Mouse (Mus musculus) limb, embryonic 12.5 days (tissue): Measurements from ENCODE around the gene Gan. TPM values are rescaled to one million over a fixed set of nuclear protein-coding genes. Genes with fewer than 3 reads are reported as not detected.

Experiments used
- ATAC-seq: fragments of 200-750 bp; cut with Nextera tagmentation; 2 replicates; pipeline ENCODE4 v1.8.0; 2017; ENCODE audit warnings: low read depth, moderate TSS enrichment; ENCODE audit not compliant: insufficient number of reproducible peaks, insufficient read depth, low FRiP score, low TSS enrichment
- H3K27ac ChIP-seq: fragments of 300-500 bp; sonication (generic); 2 replicates; pipeline ENCODE4 v1.5.1; 2016; ENCODE audit warnings: mild to moderate bottlenecking, moderate library complexity
- H3K27me3 ChIP-seq: fragments of 300-500 bp; sonication (generic); 2 replicates; pipeline ENCODE4 v1.6.1; 2016; ENCODE audit warnings: mild to moderate bottlenecking, moderate library complexity
- H3K36me3 ChIP-seq: fragments of 300-500 bp; sonication (generic); 2 replicates; pipeline ENCODE4 v1.6.1; 2016; ENCODE audit warnings: mild to moderate bottlenecking, moderate library complexity
- H3K4me1 ChIP-seq: fragments of 300-500 bp; sonication (generic); replicated peaks from 2 replicates; pipeline ENCODE4 v1.6.1; 2016
- H3K4me2 ChIP-seq: fragments of 300-500 bp; sonication (generic); 2 replicates; pipeline ENCODE4 v1.6.1; 2016; ENCODE audit warnings: mild to moderate bottlenecking, moderate library complexity
- H3K4me3 ChIP-seq: fragments of 300-500 bp; sonication (generic); replicated peaks from 2 replicates; pipeline ENCODE4 v1.5.1; 2016; ENCODE audit warnings: mild to moderate bottlenecking
- H3K9ac ChIP-seq: fragments of 300-500 bp; sonication (generic); replicated peaks from 2 replicates; pipeline ENCODE4 v1.6.1; 2016; ENCODE audit warnings: mild to moderate bottlenecking, moderate library complexity
- H3K9me3 ChIP-seq: fragments of 300-500 bp; sonication (generic); 2 replicates; pipeline ENCODE4 v1.6.1; 2016; ENCODE audit warnings: mild to moderate bottlenecking, moderate library complexity
- WGBS: fragments of 180-500 bp; shearing (Covaris S2); methylation state at CpG from one replicate; pipeline ENCODE4 v1.1.7; 2016; 5-methylcytosine and 5-hydroxymethylcytosine counted together
- polyA plus RNA-seq: library from polyadenylated mRNA; unstranded; fragments of >200 nt; fragmentation: Nextera tagmentation; extraction: Ambion mirVana; gene quantifications from 2 replicates; pipeline ENCODE4 v1.2.1, GENCODE M21; 2016

Gan gene
- polyA plus RNA-seq, 1 experiment from 2014 or later, result 2.6 TPM

DNA sequence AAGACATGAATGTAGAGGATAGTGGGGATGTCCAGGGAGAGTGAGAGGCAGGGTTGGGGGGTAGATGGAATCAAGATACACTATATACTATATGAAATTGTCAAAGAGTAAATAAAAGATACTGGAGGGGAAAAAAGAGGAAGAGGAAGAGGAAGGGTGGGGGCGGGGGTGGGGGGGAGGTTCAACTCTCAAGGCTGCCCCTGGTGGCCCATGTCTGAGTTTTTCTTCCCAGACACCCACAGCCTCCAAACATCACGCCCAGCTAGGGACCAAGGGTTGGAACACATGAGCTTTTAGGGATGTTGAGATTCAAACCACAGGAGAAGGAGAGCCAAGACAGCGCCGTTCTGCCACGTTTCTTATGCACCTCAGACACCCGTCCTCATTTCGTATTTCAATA, 75.3 kb downstream of the Gan start:
- no peak for ATAC-seq
- H3K9ac ChIP-seq, result no peak overlapping the region
- H3K4me1 ChIP-seq, result no peaks in the 10 kb centered on the region
- H3K4me2 ChIP-seq, result no peak overlapping the region
- no peaks in the 10 kb centered on the region for H3K9me3 ChIP-seq
- no peaks in the 10 kb centered on the region for H3K27me3 ChIP-seq
- H3K4me3 ChIP-seq, result no peak overlapping the region
- WGBS, result 86% methylated on average over 7 of the region's 7 CpGs
- no peaks in the 10 kb centered on the region for H3K36me3 ChIP-seq
- H3K27ac ChIP-seq, result no peak overlapping the region

- no peaks in the 10 kb centered on the region for H3K4me1 ChIP-seq
- no peaks in the 10 kb centered on the region for H3K36me3 ChIP-seq
- no peak overlapping the region for H3K27ac ChIP-seq
- ATAC-seq, result no peak
- 93% methylated on average over 4 of the region's 4 CpGs for WGBS
- H3K4me2 ChIP-seq, result no peak overlapping the region
- H3K4me3 ChIP-seq, result no peak overlapping the region
- H3K9ac ChIP-seq, result no peak overlapping the region
- no peaks in the 10 kb centered on the region for H3K9me3 ChIP-seq
- no peaks in the 10 kb centered on the region for H3K27me3 ChIP-seq
Observed at GRCm38 (mm10) chr8:117236531-117236930, 78.6 kb downstream of the Gan start.

GRCm38 (mm10) chr8:117240326-117240725, 82.4 kb downstream of the Gan start:
- Histone ChIP-seq H3K27ac (no peak overlapping the region), H3K4me1 (0 out of 2 replicates have a peak, but pooled peaks cover 6% of the 10 kb centered on the region), H3K9ac (no peak overlapping the region), H3K9me3 (no peaks in the 10 kb centered on the region), H3K36me3 (no peaks in the 10 kb centered on the region), H3K4me3 (no peak overlapping the region), H3K27me3 (no peaks in the 10 kb centered on the region), H3K4me2 (no peak overlapping the region)
- 82% methylated on average over 5 of the region's 5 CpGs for WGBS
- ATAC-seq, result no peak

GRCm38 (mm10) chr8:117240841-117241494, 83.0 kb downstream of the Gan start:
- H3K27me3 ChIP-seq, result no peaks in the 10 kb centered on the region
- ATAC-seq, result no peak
- H3K4me2 ChIP-seq, result no peak overlapping the region
- H3K9me3 ChIP-seq, result no peaks in the 10 kb centered on the region
- 0 out of 2 replicates have a peak, but pooled peaks cover 6% of the 10 kb centered on the region for H3K4me1 ChIP-seq
- no peak overlapping the region for H3K9ac ChIP-seq
- H3K27ac ChIP-seq, result no peak overlapping the region
- no peaks in the 10 kb centered on the region for H3K36me3 ChIP-seq
- no peak overlapping the region for H3K4me3 ChIP-seq
- 83% methylated on average over 5 of the region's 5 CpGs for WGBS

DNA sequence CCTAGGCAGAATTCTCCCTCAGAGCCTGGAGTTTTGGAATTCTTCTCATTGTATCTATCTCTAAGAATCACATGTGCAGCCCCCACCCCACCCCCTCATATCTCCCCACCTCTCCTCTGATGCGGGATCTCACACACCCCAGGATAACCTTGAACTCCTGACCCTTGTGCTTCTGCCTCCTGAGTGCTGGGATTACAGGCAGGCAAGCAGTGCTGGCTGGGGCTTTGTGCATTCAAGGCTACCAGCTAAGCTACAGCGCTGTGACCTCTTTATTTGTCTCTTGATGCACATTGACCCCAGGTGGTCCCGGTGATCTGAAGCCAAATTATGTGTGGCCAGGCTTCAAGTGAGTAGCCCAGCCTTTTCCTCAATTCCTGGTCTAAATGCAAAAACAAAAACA, 83.9 kb downstream of the Gan start:
- H3K4me3 ChIP-seq, result no peak overlapping the region
- 0 out of 2 replicates have a peak, but pooled peaks cover 6% of the 10 kb centered on the region for H3K4me1 ChIP-seq
- WGBS, result 49% methylated on average over 3 of the region's 3 CpGs
- no peak for ATAC-seq
- H3K4me2 ChIP-seq, result no peak overlapping the region
- no peaks in the 10 kb centered on the region for H3K36me3 ChIP-seq
- no peaks in the 10 kb centered on the region for H3K9me3 ChIP-seq
- no peak overlapping the region for H3K27ac ChIP-seq
- H3K9ac ChIP-seq, result no peak overlapping the region
- H3K27me3 ChIP-seq, result no peaks in the 10 kb centered on the region

GRCm38 (mm10) chr8:117242286-117242685, 84.4 kb downstream of the Gan start:
- Histone ChIP-seq H3K27me3 (no peaks in the 10 kb centered on the region), H3K4me3 (no peak overlapping the region), H3K9me3 (no peaks in the 10 kb centered on the region), H3K9ac (no peak overlapping the region), H3K36me3 (no peaks in the 10 kb centered on the region), H3K27ac (no peak overlapping the region), H3K4me1 (0 out of 2 replicates have a peak, but pooled peaks cover 6% of the 10 kb centered on the region), H3K4me2 (no peak overlapping the region)
- 82% methylated on average over 6 of the region's 6 CpGs for WGBS
- no peak for ATAC-seq

DNA sequence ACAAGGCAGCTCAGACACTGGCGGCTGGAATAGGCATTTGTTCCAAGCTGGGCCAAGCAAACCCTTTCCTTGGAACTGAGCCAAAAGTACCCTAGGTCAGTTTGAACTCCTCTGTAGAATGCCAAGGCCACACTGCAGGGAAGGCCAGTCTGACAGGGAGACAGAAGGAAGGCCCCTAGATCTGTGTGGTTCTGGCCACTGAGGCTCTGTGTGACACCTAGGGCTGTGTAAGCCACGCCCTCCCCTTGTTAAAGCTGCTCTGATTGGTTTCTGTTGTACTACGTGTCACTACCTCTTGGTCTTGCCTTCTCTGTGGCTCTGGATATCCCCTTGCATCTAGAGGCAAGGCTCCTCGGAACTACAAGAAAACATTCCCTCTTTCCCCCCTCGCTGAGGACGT, 86.7 kb downstream of the Gan start:
- Histone ChIP-seq H3K36me3 (no peaks in the 10 kb centered on the region), H3K9ac (no peak overlapping the region), H3K4me1 (0 out of 2 replicates have a peak, but pooled peaks cover 6% of the 10 kb centered on the region), H3K27ac (no peak overlapping the region), H3K4me2 (no peak overlapping the region), H3K9me3 (no peaks in the 10 kb centered on the region), H3K4me3 (no peak overlapping the region), H3K27me3 (no peaks in the 10 kb centered on the region)
- no peak for ATAC-seq
- WGBS, result 36% methylated on average over 6 of the region's 6 CpGs

GRCm38 (mm10) chr8:117248341-117248740, 90.4 kb downstream of the Gan start:
- no peaks in the 10 kb centered on the region for H3K9me3 ChIP-seq
- ATAC-seq, result no peak
- H3K9ac ChIP-seq, result no peak overlapping the region
- H3K4me1 ChIP-seq, result 0 out of 2 replicates have a peak, but pooled peaks cover 6% of the 10 kb centered on the region
- H3K4me3 ChIP-seq, result no peak overlapping the region
- 84% methylated on average over 11 of the region's 11 CpGs for WGBS
- no peak overlapping the region for H3K27ac ChIP-seq
- H3K4me2 ChIP-seq, result no peak overlapping the region
- no peaks in the 10 kb centered on the region for H3K36me3 ChIP-seq
- H3K27me3 ChIP-seq, result no peaks in the 10 kb centered on the region

DNA sequence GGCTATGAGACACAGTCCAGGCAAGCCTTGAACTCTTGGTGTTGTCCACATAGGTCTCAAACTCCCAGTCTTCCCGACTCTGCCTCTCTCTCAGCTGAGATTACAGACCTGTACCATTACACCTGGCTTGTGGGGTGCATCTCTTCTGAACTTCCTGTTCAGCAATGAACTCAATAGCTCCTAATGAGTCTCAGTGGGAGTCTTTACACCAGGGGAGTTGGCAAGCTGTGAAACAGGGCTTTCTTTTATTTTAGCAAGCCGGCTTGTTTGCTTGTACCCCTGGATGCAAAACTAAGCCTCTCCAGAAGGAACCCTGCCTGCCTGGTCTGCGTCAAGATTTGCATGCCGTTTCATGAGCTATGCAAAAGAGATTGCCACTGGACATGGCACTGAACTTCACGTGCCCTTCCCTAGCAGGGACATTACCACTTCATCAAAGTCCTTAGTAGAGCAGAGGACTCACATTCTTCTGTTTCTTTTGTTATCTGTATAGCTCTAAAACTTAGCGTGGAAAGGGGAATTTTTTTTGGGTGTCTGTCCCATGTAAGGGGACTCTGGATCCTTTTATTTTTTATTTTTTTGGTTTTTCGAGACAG, 93.2 kb downstream of the Gan start:
- Histone ChIP-seq H3K36me3 (no peaks in the 10 kb centered on the region), H3K4me2 (no peak overlapping the region), H3K9me3 (no peaks in the 10 kb centered on the region), H3K27ac (no peak overlapping the region), H3K27me3 (no peaks in the 10 kb centered on the region), H3K4me3 (no peak overlapping the region), H3K9ac (no peak overlapping the region), H3K4me1 (no peaks in the 10 kb centered on the region)
- no peak for ATAC-seq
- WGBS, result 50% methylated on average over 7 of the region's 7 CpGs

GRCm38 (mm10) chr8:117252650-117253049, 94.7 kb downstream of the Gan start:
- no peaks in the 10 kb centered on the region for H3K4me1 ChIP-seq
- no peak overlapping the region for H3K27ac ChIP-seq
- H3K27me3 ChIP-seq, result no peaks in the 10 kb centered on the region
- H3K9ac ChIP-seq, result no peak overlapping the region
- WGBS, result 94% methylated on average over 8 of the region's 8 CpGs
- H3K4me2 ChIP-seq, result no peak overlapping the region
- no peak for ATAC-seq
- H3K4me3 ChIP-seq, result no peak overlapping the region
- H3K9me3 ChIP-seq, result no peaks in the 10 kb centered on the region
- no peaks in the 10 kb centered on the region for H3K36me3 ChIP-seq

- 89% methylated on average over 17 of the region's 17 CpGs for WGBS
- Histone ChIP-seq H3K9me3 (no peaks in the 10 kb centered on the region), H3K4me3 (no peak overlapping the region), H3K27ac (no peak overlapping the region), H3K27me3 (no peaks in the 10 kb centered on the region), H3K9ac (no peak overlapping the region), H3K4me1 (peaks cover 6% of the 10 kb centered on the region), H3K4me2 (no peak overlapping the region), H3K36me3 (no peaks in the 10 kb centered on the region)
- ATAC-seq, result no peak
Observed at GRCm38 (mm10) chr8:117253390-117254269, 95.7 kb downstream of the Gan start.
